Mouse (Mus musculus): ENCODE data around the gene Osbpl11.
"Not testable (repeated sequence)": the region's sequence is repeated elsewhere in the genome, so short reads cannot be mapped to it uniquely, and the experiment has no call there.

The Osbpl11 gene

DNA sequence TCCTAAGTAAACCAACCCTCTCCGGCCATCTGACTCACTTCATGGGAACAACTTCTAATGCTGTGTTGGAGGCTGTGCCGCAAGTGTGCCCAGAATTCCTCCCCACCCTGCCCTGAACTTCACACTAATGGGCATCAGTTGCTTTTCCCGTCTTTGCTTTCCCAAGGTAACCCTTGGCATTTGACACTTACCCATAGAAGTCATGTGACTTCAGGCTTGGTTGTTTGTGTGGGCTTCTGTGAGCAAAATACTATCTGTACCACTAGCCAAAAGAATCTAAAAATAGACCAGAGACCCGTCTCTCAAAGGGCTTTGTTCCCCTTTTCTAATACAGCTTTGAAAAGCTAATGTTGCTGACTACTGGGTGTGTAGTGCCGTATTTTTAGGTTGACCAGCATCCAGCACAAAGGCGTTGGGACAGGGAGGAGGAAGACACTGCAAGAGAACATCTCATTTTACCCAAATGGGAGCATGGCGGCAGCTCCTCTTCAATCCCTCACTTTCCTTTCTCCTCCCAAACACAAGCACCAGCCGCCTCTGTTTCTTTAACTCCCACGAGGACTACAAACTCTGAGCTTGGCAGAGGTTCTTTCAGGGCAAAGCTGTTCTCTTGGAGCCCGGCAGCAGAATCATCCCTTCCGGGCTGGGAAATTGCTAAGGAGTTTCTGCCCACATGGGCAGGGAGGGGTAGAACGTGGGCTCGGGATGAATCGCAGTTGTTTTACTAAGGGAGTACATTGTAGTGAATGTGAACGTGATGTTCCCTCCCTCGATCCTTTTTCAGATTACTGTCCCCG lies 6.4 kb upstream of the Osbpl11 start:
- DNase-seq: no peak

DNA sequence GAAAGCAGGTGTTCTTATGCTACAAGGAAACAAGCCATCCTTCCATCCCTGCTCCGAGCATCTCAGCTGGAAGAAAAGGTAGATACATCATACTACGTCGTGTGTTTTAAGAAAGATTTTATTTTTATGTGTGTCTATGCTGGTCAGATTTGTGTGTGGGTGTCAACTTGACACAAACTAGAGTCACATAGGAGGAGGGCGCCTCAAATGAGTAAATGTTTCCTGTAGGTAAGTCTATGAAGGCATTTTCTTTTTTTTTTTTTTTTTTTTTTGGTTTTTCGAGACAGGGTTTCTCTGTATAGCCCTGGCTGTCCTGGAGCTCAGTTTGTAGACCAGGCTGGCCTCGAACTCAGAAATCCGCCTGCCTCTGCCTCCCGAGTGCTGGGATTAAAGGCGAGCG lies 5.6 kb upstream of the Osbpl11 start:
- not testable (repeated sequence) for DNase-seq

DNA sequence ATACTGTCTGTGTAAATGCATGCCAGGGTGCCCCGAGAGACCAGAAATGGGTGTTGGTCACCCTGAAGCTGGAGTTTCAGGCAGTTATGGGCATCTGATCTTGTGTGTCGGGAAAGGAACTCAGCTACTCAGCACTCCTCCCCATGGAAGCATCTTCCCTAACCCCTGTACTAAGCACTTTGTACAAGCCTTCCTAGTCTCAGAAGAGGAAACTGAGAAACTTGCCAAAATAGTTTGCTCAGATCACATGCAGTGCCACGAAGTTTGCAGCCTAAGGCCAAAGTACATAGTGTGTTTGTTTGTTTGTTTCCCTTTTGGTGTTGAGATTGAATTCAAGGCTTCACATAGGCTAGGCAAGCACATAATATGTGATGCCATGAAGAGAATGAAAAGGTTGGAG lies 5.0 kb upstream of the Osbpl11 start:
- DNase-seq: no peak

DNA sequence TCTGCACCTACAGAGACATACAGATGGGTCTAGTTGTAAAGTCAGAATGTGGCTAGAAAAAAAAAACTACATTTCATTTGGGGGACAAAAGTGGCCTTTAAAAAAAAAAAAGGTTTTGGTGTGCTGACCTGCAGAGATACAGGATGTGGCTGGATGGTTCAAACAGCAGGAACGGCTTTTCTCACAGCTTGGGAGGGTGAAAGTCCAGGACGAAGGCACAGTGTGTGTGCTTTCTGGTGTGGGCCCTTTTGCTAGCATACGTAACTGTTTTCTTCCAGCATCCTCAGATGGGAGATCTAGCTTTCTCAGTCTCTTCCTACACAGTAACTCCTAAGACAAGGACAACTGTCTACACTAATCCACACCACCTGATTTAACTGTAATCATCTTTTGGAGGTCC lies 4.1 kb upstream of the Osbpl11 start:
- no peak for DNase-seq

DNA sequence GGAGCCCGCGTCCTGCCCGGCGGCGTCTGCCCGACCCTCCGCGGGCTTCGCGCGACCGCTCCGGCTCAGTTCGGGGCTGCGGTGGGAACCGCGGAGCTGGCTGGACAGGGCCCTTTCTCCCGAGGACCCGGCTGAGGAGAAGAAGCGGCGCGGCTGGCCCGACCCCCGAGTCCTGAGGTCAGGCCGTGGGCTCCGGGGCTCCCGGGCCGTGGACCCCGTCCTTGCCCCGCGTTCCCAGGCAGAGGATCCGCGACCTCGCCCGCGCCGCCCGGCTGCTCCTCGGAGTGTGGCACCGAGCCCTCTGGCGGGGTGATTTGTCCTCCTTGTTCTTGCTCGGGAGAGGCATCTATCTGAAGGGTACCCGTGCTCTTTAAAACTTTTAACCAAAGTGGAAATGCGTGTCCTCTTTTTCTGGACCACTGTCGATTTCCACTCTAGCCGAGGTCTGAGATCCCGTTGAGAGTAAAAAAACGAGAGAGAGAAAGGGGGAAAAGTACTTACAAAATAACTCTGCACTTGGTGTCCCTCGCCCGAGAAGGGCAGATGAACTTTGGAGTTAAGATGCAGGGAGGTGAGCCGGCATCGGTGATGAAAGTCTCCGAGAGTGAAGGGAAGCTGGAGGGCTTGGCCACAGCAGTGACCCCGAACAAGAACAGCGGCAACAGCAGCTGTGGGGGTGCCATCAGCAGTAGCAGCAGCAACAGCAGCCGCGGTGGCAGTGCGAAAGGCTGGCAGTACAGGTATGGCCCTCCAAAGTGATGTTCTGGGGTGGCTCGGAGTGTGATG lies 583 bp downstream of the Osbpl11 start:
- peak; percentile 79 for DNase-seq

DNA sequence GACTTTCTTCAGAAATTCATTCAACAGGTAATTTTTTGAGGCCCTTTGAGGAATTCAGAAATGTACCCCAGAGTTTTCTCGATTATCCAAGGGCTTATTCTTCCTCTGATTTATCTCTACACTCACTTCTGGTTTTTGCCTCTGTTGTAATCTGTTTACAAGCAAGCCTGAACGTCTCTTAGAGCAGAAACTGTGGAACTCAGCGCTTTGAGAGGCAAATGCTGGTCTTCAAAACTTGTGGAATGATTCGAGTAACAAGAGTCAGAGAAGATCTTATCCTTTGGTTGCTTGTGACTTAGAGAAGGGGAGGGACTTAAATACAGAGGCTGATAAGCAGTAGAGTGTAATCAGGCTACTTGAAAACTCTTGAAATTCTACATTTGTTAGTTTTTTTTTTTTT lies 1.3 kb downstream of the Osbpl11 start:
- DNase-seq: no peak

DNA sequence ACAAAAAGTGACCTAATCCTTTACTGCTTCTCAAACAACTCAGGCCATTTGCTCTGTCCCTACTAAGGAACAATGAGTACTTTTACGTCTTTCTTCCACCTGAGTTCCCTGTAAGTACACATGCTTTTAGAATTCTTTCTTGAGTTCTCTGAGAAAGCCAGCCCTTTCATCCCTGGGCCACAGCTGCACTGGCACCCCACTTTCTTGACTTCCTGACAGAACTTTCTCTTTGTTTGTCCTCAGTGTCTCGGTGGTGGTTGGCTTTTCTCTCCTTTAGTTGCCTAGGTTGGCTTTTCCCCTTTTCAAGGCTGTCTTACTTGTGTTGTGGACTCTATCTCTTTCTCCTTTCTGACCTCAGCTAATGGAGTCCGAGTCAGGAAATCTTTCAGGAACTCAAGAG lies 3.2 kb downstream of the Osbpl11 start:
- peak; percentile 79 for DNase-seq

DNA sequence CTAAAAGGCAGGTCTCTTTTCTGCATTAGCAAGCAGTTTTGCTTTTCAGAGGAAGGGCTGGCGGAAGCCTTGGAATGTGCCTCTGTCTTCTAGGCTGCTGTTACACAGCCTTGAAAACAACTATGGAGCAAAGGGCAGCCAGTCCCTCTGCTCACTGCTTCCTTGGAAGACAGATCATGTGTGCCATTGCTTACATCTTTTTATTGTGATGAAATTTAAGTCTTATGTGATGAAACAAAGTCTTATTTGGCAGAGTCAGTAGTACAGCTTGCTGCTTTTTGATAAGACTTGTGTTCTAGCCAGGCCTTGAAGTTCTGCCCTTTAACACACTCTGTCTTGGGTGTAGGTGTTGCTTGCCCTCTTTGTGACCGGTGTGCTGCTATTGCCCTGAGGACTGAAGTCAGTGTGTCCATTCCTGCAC lies 6.8 kb downstream of the Osbpl11 start:
- no peak for DNase-seq

DNA sequence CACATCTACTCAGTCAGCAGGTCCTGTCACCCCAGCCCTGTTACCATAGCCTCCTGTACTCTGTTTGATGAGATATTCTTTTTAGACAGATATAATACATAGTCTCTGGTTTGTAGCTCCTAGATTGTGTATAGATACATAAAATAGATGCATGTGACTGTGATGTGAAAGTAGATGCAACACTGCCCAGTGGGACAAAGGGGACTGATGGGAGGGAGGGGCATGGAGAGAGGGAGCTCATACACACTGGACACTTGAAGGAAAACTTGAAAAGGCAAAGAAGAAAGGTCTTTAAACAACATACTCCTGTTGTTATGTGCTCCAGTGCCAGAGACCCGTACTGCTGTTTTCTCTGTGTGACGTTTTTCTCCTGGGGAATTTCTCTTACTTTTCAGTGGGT lies 7.4 kb downstream of the Osbpl11 start:
- DNase-seq: no peak

DNA sequence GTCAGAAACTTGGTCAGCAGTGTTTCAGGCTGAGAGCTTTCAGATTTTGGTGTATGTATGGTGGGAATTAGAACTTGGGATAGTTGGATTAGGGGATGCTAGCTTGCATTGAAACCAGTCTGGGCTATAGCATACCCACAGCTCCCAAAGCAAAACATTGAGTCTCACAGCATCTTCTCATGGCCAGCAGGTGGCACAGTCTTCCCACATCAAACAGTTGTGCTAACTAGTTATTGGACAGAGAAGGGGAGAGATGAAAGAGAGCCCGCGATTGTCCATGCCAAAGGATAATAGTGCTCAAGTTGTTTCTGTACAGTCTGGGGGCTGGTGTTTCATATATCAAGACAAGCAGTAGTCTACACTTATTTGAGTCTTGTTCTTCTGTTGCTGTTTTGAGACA lies 8.8 kb downstream of the Osbpl11 start:
- DNase-seq: peak; percentile 58

DNA sequence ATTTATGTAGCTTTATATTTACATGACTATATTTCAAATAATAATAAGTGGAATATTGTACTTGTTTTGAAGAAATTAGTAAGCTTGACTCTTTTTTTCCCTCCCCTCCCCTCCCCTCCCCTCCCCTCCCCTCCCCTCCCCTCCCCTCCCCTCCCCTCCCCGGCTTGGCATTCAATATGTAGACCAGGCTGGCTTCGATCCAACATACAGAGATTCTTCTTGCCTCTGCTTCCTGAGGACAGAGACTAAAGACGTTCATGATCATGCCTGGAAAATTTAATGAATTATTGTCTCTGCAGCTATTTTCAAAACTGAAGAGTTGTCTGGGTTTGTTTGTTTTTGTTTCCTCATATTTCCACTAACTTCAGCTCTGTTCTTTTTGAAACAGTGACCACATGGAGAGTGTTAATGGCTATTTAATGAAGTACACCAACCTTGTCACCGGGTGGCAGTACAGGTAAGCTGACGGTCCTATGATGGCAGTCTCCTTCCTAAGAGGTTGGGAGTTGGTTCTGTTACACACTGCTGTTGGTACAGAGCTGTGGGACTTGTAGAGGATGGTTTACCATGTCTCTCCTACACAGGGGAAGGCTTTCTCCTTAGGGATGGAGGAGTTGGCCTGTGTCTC lies 10.9 kb downstream of the Osbpl11 start:
- peak; percentile 29 for DNase-seq

DNA sequence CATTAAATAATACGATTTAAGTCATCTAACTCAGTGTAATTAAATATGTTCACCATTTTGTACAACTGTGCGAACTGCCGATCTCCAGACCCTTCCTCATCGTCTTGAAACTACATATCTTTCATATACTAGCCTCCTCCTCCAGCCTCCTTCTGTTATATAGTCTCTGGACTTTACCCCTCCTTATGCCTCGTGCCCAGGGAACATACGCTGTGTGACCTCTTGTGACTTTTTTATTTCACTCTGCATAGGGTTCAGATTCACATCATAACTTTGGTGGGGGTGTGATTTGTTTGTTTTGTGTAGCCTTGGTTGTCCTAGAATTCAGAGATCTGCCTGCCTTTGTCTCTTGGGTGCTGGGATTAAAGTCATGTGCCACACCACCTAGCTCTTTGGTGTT lies 11.7 kb downstream of the Osbpl11 start:
- DNase-seq: no peak

DNA sequence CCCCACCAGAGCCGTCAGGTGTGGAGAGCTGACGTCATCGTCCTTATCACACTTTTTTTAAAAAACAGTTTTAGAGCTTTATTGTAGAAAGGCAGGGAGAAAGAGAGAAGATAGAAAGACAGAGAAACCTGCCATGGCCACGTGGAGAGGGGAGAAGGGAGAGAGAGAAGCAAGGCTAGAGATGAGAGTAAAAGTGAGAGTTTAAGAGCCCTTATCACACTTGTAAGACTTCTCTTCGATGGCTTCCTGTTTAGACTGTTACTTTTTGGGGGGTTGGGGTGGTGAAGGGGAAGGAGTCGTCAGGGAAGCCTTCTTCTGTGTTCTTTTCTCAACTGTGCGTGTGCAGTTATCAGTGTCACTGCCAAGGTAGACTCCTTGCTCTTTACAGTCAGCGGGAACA lies 15.7 kb downstream of the Osbpl11 start:
- no peak for DNase-seq

DNA sequence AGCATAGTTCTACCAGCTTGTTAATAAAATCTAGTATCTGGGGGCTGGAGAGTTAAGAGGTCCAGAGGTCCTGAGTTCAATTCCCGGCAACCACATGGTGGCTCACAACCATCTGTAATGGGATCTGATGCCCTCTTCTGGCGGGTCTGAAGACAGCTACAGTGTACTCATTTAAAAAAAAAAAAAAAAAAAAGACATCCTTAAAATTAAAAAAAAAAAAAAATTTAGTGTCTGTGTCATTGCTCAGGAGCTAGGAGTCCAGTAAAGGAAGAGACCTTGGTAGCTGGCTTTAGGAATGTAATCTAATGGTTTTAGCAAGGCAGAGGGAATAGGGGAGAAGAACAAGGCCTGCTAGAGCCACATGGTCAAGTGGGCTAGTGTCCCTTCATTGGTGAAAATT lies 25.9 kb downstream of the Osbpl11 start:
- DNase-seq: no peak

DNA sequence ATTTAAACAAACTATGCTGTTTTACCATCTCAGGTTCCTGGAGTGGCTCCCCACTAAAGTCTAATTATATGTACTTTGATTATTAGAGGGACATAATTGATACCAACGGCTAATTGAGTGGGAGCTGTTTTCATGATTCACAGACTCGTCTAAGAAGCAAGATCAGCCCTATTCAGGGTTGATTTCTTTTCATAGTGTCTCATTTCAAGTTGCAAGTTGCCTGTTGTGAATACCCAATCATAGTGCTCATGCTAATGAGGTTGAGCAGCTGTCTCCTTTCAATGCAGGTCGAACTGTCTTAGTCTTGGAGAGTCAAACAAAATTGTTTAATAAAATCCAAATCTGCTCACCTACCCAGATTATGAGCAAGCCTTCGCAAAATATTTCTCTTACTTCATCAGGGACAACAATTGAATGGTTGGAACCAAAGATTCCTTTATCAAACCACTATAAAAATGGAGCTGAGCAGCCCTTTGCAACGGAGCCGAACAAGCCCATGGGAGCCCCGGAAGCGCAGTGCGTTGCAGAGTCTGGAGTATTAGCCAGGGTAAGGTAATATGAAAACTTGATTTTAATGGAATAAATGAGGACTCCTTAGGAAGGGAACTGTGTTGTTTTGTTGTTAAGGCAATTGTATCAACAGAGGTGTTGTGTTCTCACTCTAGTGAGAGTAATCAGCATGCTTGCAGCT lies 31.6 kb downstream of the Osbpl11 start:
- no peak for DNase-seq

DNA sequence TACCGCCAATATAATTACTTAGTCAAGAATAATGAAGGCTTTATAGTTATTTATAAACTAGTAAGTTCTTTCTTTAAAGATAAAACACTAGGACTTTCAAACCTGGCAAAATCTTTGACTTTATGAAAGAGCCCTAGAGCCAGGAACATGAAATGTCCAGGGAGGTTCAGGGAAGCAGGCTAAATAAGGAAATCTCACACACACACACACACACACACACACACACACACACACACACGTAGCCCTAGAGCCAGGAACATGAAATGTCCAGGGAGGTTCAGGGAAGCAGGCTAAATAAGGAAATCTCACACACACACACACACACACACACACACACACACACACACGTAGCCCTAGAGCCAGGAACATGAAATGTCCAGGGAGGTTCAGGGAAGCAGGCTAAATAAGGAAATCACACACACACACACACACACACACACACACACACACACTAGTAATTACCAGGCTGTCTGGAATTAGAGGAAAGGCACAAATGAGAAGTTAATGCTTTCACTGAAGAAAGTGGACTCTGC lies 32.7 kb downstream of the Osbpl11 start:
- not testable (repeated sequence) for DNase-seq

DNA sequence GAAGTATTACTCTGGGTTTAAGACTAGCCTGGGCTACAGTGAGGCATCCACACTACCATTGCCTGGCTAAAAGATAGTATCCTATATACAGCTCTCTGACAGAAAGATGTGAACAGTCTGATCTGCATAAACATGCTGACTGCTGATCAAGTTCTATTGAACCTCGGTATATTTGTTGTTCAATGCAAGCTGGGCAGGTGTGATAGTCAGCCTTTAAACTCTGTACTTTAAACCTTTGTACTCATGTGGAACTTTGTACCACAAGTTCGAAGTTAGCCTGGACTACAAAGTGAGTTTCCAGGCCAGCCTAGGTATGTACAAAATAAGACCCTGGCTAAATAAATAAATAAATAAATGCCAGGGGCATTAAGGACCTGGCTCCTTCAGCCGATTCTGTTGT lies 37.6 kb downstream of the Osbpl11 start:
- no peak for DNase-seq

DNA sequence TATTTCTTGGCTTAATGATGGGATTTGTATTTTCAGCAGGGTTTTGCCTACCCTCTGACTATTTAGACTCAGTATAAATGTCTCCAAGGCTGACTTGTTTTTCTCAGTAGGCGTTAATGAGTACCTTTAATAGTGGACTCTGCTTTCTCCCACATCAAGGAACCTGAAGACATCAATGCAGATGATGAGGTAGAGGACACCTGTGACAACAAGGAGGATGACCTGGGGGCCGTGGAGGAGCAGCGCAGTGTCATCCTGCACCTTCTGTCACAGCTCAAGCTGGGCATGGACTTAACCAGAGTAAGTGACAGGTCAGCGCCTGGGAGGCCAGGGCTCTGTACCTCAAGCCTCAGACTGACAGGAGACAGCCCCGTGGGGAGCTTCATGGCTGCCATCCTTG lies 39.5 kb downstream of the Osbpl11 start:
- no peak for DNase-seq

DNA sequence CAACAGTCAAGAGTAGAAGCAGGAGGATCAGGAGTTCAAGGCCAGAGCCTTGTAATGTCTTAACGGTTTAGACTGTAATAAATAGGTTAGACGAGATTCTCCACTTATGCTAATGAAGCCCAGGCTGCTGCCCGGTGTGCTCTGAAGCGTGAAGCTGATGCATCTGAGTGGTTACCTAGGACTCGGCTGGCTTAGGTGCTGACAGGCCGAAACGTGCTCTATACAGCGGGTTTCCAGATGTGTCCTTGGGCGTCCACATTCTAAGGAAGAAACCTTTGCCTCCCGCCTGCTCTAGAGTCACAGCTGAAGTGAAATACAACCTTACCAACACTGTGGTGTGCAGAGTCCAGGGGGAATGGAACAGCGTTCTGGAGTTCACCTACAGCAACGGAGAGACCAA lies 49.3 kb downstream of the Osbpl11 start:
- DNase-seq: no peak

DNA sequence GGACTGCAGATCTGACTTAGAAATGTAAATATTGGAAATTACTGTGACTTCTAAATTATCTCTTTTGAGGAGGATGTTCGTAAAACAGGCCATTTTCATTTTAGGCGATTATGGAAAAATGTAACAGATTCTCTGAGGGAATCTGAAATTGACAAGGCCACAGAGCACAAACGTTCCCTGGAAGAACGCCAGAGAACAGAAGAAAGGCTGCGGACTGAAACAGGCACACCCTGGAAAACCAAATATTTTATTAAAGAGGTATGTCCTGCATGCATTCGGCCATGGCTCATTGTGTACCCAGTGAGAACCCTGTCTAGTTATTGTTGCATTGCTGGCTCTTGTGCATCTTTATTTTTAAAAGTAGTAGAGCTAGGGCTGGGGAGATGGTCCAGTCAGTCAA lies 51.3 kb downstream of the Osbpl11 start:
- no peak for DNase-seq

DNA sequence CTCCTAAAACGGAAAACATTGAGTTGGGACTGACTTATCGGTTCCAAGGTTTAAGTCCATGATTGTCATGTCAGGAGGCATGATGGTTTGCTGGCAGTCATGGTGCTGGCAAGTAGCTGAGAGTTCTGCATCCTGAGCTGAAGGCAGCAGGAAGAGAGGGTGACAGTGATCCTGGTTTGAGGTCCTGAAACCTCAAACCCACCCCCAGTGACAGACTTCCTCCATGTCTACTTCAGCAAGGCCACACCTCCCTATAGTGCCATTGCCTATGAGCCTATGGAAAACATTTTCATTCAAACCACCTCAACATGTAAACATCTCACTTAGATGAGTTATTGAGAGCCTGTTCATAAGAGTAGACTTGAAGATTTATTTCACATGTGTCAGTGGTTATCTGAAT lies 54.4 kb downstream of the Osbpl11 start:
- DNase-seq: no peak

DNA sequence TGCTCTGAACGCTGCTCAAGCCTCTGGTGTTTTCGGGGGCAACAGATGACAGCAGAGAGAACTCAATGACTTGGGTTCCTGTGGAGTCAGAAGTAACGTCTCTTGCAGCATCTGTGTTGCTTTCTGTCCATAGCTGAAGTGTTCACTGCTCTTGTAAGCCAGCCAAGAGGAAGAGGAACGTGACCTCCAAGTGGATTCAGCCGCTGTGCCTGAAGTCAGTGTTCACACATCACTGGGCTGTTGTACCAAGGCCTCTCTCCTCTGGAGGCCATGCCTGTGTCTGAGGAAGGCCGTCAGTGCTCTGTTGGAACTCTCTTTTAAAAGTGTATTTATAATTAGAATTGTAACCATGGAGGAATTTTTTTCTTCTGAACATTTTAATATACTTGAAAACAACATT lies 57.2 kb downstream of the Osbpl11 start:
- DNase-seq: no peak

DNA sequence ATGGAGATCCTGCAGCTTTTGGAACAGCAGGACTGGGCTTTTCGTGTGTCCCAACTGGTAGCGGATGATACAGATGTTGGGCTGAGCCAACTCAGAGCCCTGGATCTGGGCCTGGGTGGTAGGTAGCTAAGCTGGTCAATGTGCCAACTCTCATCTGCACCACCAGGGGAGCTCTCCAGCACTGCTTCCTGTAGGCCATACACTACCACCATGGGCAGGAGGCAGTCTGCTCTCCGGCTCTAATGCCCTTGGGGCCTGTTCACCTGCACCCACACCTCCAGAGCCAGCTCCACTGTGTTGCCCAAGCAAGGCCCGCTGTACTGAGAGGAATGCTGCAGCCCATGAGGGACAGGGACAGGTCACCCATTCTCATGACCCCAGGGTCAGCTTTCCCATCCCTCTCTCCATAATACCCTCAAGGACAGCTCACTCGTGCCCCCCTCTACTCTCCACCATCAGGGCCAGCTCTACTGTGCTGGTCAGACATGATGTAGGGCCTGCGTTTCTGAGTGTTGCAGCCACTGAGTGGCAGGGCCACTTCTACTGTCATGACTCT lies 59.3 kb downstream of the Osbpl11 start:
- DNase-seq: peak; percentile 34
